Mouse (Mus musculus) embryonic fibroblast, embryonic 13.5 days (primary cell): ENCODE results near the gene Olfr222. TPM values are rescaled to one million over a fixed set of nuclear protein-coding genes. Genes with fewer than 3 reads are reported as not detected.

Experiments
- H3K27ac ChIP-seq: 2 replicates; pipeline ENCODE4 v1.5.1; 2012; ENCODE audit warnings: low read length, control low read depth, inconsistent platforms; ENCODE audit not compliant: insufficient read depth
- H3K4me1 ChIP-seq: 2 replicates; pipeline ENCODE4 v1.6.1; 2011; ENCODE audit warnings: low read length; ENCODE audit not compliant: control insufficient read depth, insufficient read depth
- H3K4me3 ChIP-seq: 2 replicates; pipeline ENCODE4 v1.5.1; 2011; ENCODE audit warnings: mild to moderate bottlenecking, control low read depth, low read length; ENCODE audit not compliant: insufficient read depth
- CTCF ChIP-seq: IDR thresholded peaks from 2 replicates; pipeline ENCODE4 v1.5.1; 2011; ENCODE audit warnings: mild to moderate bottlenecking, control low read depth, low read length, moderate library complexity, borderline replicate concordance; ENCODE audit not compliant: insufficient read depth
- POLR2A ChIP-seq: IDR thresholded peaks from 2 replicates; pipeline ENCODE4 v1.6.1; 2011; ENCODE audit warnings: low read depth, mild to moderate bottlenecking, control low read depth, low read length, moderate library complexity
- polyA plus RNA-seq: library from polyadenylated mRNA; stranded (reverse); fragments of >200 nt; gene quantifications from 2 replicates; pipeline ENCODE4 v1.2.4, GENCODE M21; 2011; ENCODE audit warnings: low read depth; ENCODE audit not compliant: missing spikeins, insufficient read length

The Olfr222 gene
- polyA plus RNA-seq, 1 experiment, result not detected

DNA sequence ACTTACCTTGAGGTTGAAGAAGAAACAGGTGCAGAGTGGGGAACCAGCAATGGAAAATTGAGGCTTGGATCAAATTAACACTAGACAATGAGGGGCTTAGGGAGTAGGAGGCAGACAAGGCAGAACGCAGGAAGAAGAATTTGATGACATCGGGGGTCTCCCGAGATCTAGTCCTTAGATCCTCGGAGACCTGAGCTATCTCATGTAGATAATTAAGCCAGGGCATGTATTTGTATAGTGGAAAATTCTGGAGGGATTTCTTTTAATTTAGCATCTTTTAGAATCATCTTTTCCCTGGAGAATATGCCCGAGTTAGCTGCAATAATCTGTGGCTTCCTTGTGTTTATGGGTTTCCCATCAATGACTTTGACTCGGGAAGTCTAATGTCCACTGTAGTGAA is 17.2 kb upstream of the Olfr222 start, which contains the start of gene Olfr223:
Gene Olfr223 (minus strand): TSS at position 101 of the 400 bp plus-strand sequence.
- no peak for TF ChIP-seq POLR2A
- no peak for TF ChIP-seq CTCF
- Histone ChIP-seq H3K4me3 (no peak within 1 kb of the TSS), H3K27ac (no peak within 1 kb of the TSS), H3K4me1 (0 out of 2 replicates have a peak, but pooled peaks cover 2% of the 10 kb centered on the region)

DNA sequence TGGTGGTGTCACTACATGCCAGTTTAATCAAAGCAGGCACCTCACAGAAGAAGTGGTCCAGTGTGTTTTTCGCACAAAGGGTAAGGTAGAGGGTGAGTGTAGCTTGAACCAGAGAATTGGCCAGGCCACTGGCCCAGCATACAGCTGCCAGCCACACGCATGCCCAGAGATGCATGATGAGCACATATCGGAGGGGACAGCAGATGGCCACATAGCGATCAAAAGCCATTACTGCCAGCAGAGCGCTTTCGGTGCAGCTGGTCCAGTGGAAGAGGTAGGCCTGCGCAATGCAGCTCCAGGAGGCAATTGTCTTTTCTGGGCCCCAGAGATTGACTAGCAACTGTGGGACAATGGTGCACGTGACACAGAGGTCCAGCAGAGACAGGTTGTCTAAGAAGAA is 13.5 kb upstream of the Olfr222 start:
- Histone ChIP-seq H3K4me3 (no peak overlapping the region), H3K4me1 (no peaks in the 10 kb centered on the region), H3K27ac (no peak overlapping the region)
- TF ChIP-seq CTCF (no peak), POLR2A (no peak)

DNA sequence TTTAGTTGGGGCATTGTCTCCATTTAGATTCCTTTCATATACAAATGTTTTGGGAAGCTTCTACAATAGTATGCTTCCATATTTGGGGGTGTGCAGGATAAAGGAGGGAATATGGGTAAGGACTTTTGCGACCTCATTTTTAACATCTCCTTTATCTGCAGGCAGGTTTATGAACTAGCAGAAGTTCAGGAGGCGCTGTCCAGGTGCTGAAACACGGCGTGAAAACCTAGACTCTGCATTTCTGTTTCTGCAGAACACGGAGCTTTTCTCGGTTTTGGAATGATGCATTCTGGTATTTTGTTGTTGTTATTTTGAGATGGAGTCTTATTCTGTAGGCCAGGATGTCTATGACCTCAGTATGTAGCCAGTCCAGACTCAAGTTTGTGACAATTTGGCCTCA is 8.5 kb upstream of the Olfr222 start:
- Histone ChIP-seq H3K4me3 (no peak overlapping the region), H3K27ac (no peak overlapping the region), H3K4me1 (no peaks in the 10 kb centered on the region)
- TF ChIP-seq POLR2A (no peak), CTCF (no peak)

DNA sequence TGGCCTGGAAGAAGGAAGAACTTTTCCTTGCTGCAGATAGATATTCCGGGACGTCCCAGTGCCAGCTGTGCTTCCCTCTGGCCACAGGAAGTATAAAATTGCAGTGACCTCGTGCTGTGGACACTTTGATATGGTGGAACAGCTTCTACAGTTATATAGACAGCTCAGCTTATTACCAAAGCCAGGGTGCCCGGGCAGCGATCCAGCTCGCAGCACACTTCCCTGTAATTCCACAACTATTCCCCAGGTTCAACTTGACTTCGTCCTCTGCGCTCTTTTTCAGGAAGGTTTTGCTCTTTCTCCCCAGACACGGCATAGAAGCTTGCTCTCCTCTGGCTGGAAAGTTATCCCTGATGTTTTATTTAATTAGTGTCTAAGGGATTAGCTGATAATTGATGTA is 309 bp downstream of the Olfr222 start:
- TF ChIP-seq CTCF (no peak), POLR2A (no peak)
- Histone ChIP-seq H3K27ac (no peak overlapping the region), H3K4me1 (no peaks in the 10 kb centered on the region), H3K4me3 (no peak overlapping the region)

DNA sequence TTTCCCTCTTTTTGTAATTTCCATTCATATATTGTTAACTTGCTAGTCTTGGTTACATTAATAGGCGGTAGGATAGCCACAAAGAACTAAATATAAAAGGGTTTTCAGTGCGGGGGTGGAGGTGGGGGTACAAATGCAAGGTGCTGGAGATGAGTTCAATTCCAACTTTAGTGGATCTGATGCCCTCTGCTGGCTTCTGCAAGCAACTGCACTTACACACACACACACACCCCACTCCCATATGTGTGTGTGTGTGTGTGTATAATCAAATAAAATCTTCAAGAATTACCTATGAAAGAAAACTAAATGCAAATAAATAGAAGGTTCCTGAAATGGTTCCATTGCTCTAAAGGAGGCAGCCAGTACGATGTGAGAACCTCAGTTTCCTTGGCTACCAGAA is 6.7 kb downstream of the Olfr222 start:
- TF ChIP-seq POLR2A, result no peak
- TF ChIP-seq CTCF, result peak; percentile 46; the same call in 1 of the 2 replicates
- no peak overlapping the region for H3K27ac ChIP-seq
- no peaks in the 10 kb centered on the region for H3K4me1 ChIP-seq
- H3K4me3 ChIP-seq, result no peak overlapping the region

DNA sequence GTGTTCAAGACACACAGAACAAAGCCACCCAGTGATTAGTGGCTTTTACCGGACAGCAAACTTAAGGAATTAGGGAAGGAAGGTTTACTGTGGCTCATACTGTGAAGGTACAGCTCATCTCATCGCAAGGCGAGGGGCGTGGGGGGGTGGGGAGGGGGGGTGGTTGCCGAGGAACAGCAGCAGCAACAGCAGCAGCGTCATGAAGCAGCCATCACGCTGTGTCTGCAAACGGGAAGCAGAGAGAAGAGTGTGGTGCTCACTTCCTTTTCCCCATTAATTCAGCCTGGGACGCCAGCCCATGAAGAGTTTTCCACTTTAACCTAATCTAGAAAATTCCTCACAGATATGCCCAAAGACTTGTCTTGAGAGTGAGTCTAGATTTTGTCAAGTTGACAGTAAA is 13.2 kb downstream of the Olfr222 start:
- Histone ChIP-seq H3K4me1 (no peaks in the 10 kb centered on the region), H3K4me3 (no peak overlapping the region), H3K27ac (no peak overlapping the region)
- TF ChIP-seq CTCF (no peak), POLR2A (no peak)

DNA sequence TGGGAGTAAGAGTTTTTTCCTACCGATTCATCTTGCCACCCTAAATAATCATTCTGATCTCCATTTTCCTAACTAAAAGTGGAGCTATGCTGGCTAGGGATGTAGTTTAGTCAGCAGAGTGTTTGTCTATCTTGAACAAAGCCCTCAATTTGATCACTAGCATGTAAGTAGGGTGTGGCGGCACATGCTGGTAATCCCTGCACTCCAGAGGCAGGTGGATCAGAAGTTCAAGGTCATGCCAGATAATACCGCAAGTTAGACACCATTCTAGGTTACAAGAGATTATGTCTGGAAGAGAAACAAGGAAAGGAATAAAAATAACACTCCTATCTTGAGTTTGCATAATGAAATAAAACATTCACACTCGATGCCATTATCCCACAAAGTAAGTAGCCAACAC is 13.7 kb downstream of the Olfr222 start:
- H3K27ac ChIP-seq, result no peak overlapping the region
- no peaks in the 10 kb centered on the region for H3K4me1 ChIP-seq
- TF ChIP-seq CTCF (no peak), POLR2A (no peak)
- H3K4me3 ChIP-seq, result no peak overlapping the region

DNA sequence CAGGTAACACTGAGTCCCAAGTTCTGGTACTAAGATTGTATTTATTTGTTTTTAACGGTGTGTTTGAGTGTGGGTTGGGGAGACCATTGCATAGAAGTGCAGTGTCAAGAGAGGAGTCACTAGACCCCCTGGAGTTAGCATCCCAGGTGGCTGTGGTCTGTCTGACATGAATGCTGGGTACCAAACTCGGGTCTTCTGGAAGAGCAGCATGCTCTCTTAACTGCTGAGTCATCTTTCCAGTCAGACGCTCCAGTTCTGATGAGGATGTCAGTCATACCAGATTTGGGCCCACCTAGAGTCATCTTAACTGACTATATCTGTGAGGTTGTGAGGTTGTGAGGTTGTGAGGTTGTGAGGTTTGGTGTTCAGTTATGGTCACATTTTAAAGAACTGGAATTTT is 15.1 kb downstream of the Olfr222 start:
- no peak for TF ChIP-seq POLR2A
- TF ChIP-seq CTCF, result no peak

DNA sequence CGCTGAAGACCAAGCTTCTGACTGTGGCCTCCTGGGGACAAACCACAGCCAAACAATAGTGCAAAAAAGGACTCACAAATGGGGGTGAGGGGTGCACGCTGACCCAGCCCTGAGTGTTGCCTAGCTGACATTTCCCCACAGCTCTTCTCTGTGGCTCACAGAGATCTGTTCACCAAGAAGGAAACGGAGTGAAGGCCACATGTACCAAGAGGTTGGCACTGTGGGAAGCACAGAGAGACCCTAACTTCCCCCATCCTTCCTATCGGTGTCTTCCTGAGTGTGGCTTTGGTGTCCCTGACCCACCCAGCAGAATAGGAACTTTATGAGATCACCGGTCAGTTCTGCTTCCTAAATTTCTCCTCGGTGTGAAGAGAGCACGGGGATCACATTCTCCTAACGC is 21.5 kb downstream of the Olfr222 start:
- no peaks in the 10 kb centered on the region for H3K4me1 ChIP-seq
- TF ChIP-seq POLR2A (no peak), CTCF (no peak)
- H3K27ac ChIP-seq, result no peak overlapping the region
- no peak overlapping the region for H3K4me3 ChIP-seq

More for the DNA sequence above, 15.1 kb downstream of the Olfr222 start:
- Histone ChIP-seq H3K27ac (no peak overlapping the region), H3K4me3 (no peak overlapping the region), H3K4me1 (no peaks in the 10 kb centered on the region)

DNA sequence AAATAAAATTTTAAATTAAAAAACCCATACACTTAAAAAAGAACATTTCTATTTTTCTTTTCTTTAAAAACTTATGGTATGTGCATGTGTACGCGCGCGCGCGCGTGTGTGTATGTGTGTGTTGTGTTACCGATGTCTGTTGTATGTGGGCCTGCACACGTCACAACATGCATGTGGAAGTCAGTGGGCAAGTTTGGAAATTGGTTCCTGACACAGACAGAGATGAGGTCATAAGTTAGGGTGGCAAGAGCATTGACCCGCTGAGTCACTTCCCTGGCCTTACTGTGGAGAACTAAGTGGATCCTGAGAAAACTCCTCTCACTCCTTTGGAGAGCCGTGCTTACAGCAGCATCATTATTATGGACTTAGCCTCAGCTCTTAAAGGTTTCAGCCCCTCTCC is 21.9 kb downstream of the Olfr222 start:
- Histone ChIP-seq H3K27ac (no peak overlapping the region), H3K4me3 (no peak overlapping the region), H3K4me1 (no peaks in the 10 kb centered on the region)
- TF ChIP-seq CTCF (no peak), POLR2A (no peak)

DNA sequence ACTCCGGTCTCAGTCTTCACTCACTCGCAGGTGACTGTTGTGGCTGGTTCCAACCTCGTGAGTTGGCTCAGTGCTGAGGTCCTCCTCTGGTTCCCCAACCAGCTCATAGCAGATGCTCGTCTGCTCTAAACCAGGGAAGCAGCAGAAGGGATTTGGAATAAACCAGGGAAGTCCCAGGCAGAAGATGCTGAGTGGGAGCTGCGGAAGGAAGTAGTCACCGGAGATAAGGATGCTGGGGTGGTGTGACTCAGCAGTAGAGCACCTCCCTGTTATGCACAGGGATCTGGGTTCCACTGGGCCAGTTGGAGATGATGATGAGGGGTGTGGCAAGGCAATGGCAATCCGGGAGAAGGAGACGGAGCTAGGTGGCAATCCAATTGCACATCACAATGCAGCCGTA is 32.0 kb downstream of the Olfr222 start:
- TF ChIP-seq CTCF, result no peak
- no peak for TF ChIP-seq POLR2A
- Histone ChIP-seq H3K27ac (no peak overlapping the region), H3K4me3 (no peak overlapping the region), H3K4me1 (no peaks in the 10 kb centered on the region)
